Mouse (Mus musculus) bone marrow, adult 2 months (tissue): ENCODE measurements around the gene Ppp3ca.

Experiments used
- CTCF ChIP-seq: fragments of 200-500 bp; IDR thresholded peaks from 2 replicates; pipeline ENCODE4 v1.5.1; 2011; ENCODE audit warnings: low read length, control low read depth; ENCODE audit not compliant: control insufficient read depth, insufficient read depth
- POLR2A ChIP-seq: fragments of 200-500 bp; IDR thresholded peaks from 2 replicates; pipeline ENCODE4 v1.6.1; 2011; ENCODE audit warnings: low read depth, mild to moderate bottlenecking, control low read depth, low read length, borderline replicate concordance; ENCODE audit not compliant: control insufficient read depth

DNA sequence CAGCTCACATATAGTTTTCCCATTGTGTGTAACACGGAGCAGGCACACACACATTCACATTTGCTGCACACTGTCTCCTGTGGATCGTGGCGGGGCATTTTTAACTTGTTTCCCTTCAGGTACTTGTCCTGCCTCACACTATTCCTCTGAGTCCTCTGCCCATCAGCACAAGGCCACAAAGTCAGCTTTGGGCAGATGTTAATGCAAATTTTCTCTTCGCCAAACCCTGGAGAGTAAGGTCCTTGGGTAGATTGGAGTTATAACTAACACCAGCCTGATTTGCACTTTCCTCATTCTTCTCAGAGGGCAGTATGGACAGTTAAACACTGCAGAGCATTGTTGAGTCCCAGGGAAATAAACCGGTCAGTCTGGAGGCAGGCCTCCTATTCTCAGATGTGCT is 69.0 kb downstream of the Ppp3ca start:
- TF ChIP-seq CTCF = no peak
- TF ChIP-seq POLR2A = no peak
